Mouse (Mus musculus): ENCODE data around the gene Pglyrp3. TPM values are rescaled to one million over a fixed set of nuclear protein-coding genes. Genes with fewer than 3 reads are reported as not detected.
"Not testable (repeated sequence)": the region's sequence is repeated elsewhere in the genome, so short reads cannot be mapped to it uniquely, and the experiment has no call there.

Gene Pglyrp3
- total RNA-seq (2017) = not detected in 3 replicates

DNA sequence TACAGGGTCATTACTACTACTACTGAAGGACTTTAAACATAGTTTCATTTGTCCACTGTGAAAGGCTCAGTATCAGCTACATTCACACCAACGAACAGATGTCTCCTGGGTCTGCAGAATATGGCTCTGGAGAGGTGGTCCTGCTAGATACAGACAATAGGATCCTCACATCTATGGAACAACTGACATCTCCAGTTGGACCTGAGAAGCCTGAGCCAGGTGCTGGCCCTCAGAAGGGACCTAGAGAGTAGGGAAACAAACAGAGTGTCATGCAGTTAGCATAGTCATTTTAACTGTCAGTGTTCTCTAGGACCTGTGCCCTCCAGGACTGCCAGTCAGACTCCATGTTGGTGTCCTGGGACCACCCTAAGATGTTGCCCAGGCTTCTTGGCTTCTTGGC lies at the start of gene Pglyrp3:
Pglyrp3 (plus strand) TSS at position 301 of the 400 bp plus-strand sequence.
- no peak for ATAC-seq (replicated peaks; ENCODE audit: insufficient number of reproducible peaks, low FRiP score, low TSS enrichment, poor library complexity, severe bottlenecking)

DNA sequence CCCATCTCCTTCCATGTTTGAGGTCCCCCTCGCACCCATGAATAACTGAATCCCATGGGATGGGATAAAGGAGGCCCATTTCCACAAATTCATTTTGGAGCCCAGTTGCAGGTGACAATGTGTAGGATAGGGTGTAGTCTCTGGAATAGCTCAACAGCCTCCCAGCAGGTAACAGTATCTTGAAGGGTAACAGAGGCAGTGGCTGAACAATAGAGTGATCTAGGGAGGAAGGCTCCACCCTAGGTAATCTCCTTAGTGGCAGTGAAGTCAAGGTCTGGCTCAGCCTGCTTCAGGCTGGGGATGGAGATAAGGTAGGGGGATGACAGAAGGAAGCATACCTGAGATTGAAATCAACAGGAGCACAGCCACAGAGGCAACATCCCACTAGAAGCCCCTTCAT lies 3.4 kb upstream of the Pglyrp3 start:
- ATAC-seq (replicated peaks; ENCODE audit: insufficient number of reproducible peaks, low FRiP score, low TSS enrichment, poor library complexity, severe bottlenecking) = no peak

DNA sequence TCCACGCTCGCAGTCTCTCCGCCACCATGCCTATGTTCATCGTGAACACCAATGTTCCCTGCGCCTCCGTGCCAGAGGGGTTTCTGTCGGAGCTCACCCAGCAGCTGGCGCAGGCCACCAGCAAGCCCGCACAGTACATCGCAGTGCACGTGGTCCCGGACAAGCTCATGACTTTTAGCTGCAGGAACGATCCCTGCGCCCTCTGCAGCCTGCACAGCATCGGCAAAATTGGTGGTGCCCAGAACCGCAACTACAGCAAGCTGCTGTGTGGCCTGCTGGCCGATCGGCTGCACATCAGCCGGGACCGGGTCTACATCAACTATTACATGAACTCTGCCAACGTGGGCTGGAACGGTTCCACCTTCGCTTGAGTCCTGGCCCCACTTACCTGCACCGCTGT lies 10.2 kb downstream of the Pglyrp3 start:
- not testable (repeated sequence) for ATAC-seq (replicated peaks; ENCODE audit: insufficient number of reproducible peaks, low FRiP score, low TSS enrichment, poor library complexity, severe bottlenecking)

DNA sequence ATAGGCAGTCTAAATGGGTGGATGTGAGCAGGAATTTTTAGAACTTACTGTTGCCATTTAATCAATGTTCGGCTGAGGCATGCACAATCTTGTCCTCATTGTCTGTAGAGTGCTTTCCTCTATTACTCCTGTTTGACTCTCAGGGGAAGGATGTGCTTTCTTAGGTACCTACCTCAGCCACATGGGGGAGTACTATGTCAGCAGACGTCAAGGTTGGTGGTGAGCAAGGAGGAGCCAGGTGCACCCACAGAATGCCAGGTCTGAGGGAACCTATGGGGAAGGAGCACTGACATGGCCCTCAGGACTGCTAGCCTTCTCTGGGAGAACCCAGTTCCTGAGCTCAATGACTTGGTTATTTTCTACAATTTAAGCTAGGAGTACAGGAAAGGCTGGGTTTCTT lies 18.8 kb downstream of the Pglyrp3 start:
- ATAC-seq (replicated peaks; ENCODE audit: insufficient number of reproducible peaks, low FRiP score, low TSS enrichment, poor library complexity, severe bottlenecking) = no peak

DNA sequence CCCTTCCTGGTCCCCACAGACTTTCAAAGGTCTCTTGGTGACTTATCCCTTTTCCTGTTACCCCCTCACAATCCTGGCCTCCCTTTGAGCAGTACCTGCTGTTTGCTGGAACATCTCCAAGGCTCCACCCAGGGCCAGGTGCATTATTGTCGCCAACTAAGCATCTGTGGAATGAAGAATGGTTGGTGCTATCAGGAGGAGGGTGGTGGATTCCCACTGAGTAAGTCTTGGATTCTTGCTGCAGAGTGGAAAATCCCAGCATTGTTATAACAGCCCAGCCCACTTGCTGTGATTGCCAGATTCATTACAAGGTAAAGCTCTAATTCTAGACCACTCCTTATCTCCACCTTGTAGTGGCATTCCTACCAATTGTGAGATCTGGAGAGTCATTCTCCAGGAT lies 19.5 kb downstream of the Pglyrp3 start:
- no peak for ATAC-seq (replicated peaks; ENCODE audit: insufficient number of reproducible peaks, low FRiP score, low TSS enrichment, poor library complexity, severe bottlenecking)

DNA sequence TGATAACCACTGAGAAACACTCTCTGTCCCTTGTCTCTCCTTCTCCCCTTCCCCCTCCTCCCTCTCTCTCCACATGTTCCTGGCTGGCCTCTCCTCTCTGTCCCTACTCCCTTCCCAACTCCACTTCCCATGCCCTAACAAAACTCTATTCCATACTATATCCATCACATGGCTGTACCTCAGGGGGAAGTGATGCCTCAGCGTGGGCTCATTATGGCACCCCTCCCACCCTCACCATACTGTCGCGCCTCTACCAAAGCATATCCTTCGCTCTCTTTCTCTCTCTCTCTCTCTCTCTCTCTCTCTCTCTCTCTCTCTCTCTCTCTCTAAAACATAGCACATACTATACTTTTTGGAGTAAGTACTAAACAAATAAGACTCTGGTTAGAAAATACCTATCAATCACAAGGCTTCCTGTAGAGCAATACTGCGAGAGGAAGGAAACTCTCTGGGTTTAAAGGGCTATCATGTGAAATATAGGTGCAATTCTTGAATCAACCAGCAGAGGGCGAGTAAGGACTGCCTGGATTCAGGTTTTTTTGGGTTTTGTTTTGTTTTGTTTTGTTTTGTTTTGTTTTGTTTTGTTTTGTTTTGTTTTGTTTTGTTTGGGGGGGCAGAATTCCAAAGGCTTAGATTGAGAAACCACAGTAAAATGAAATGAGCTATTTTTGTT lies 36.1 kb downstream of the Pglyrp3 start:
- ATAC-seq (replicated peaks; ENCODE audit: insufficient number of reproducible peaks, low FRiP score, low TSS enrichment, poor library complexity, severe bottlenecking) = no peak

DNA sequence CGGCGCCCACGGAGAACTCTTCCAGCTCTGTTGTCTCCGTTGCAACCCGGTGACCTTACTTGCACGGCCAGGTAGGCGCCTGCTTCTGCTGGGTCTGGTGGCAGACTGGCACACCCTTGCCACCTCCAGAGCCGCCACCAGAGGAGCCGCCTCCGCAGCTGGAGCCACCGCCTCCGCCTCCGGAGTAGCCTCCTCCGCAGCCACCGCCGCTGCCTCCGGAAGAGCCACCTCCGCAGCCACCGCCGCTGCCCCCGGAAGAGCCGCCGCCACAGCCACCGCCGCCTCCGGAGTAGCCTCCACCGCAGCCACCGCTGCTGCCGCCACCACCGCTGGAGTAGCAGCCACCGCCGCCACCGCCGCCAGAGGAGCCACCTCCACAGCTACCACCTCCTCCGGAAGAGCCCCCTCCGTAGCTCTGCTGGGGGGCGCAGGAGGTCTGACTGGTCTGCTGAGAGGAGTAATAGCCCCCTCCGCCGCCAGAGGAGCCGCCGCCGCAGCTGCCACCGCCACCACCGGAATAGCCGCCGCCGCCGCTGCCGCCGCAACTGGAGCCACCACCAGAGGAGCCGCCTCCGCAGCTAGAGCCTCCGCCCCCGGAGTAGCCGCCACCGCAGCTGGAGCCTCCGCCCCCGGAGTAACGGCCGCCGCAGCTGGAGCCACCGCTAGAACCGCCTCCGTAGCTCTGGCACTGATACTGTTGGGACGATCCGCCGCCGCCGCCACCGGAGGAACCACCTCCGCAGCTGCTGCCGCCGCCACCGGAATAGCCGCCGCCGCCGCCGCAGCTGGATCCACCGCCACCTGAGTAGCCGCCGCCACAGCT lies 66.3 kb downstream of the Pglyrp3 start:
- no peak for ATAC-seq (replicated peaks; ENCODE audit: insufficient number of reproducible peaks, low FRiP score, low TSS enrichment, poor library complexity, severe bottlenecking)

Other genes with a start within 250 kb of the Pglyrp3 start
- not detected in 3 replicates for gene Lor, start 68.6 kb downstream of the Pglyrp3 start, total RNA-seq (2017)
- gene Prr9, start 109.4 kb downstream of the Pglyrp3 start, total RNA-seq (2017) = not detected in 3 replicates
- not detected in 3 replicates for gene Lelp1, start 128.2 kb downstream of the Pglyrp3 start, total RNA-seq (2017)
- not detected in 3 replicates for gene Sprr2a1, start 201.2 kb downstream of the Pglyrp3 start, total RNA-seq (2017)
- not detected in 3 replicates for gene Sprr2a2, start 201.3 kb downstream of the Pglyrp3 start, total RNA-seq (2017)

Measured in monocyte, adult 5-6 weeks (primary cell).